Mouse (Mus musculus) myocyte (in vitro differentiated cells): ENCODE results near the gene Mapk10. TPM values are rescaled to one million over a fixed set of nuclear protein-coding genes. Genes with fewer than 3 reads are reported as not detected.

Experiments used
- H3K27me3 ChIP-seq: one replicate; pipeline ENCODE4 v1.6.1; 2011; ENCODE audit not compliant: control insufficient read depth, insufficient read depth, insufficient read length
- H3K36me3 ChIP-seq: one replicate; pipeline ENCODE4 v1.6.1; 2011; ENCODE audit not compliant: control insufficient read depth, insufficient read depth
- H3K4me2 ChIP-seq: one replicate; pipeline ENCODE4 v1.6.1; 2011; ENCODE audit warnings: low read depth, control low read depth
- H3K4me3 ChIP-seq: one replicate; pipeline ENCODE4 v1.5.1; 2011; ENCODE audit warnings: mild to moderate bottlenecking, control low read depth, moderate library complexity
- H3K79me2 ChIP-seq: one replicate; pipeline ENCODE4 v1.6.1; 2011; ENCODE audit not compliant: control insufficient read depth, insufficient read depth
- H3ac ChIP-seq: one replicate; pipeline ENCODE4 v1.6.1; 2011; ENCODE audit not compliant: control insufficient read depth, insufficient read length
- CEBPB ChIP-seq: IDR thresholded peaks from 2 replicates; pipeline ENCODE4 v1.6.1; 2011; ENCODE audit warnings: mild to moderate bottlenecking, moderate library complexity; ENCODE audit not compliant: poor library complexity, insufficient read depth, severe bottlenecking
- E2F4 ChIP-seq: IDR thresholded peaks from one replicate; pipeline ENCODE4 v1.6.1; 2011; ENCODE audit warnings: mild to moderate bottlenecking, control low read depth, moderate library complexity; ENCODE audit not compliant: insufficient read depth
- MAX ChIP-seq: IDR thresholded peaks from one replicate; pipeline ENCODE4 v1.6.1; 2011; ENCODE audit warnings: low read depth, mild to moderate bottlenecking, control low read depth
- MYOD1 ChIP-seq, 3 experiments: IDR thresholded peaks; one replicate each; pipeline ENCODE4 v1.6.1; 2011; ENCODE audit warnings: control low read depth in 2 of 3, low read depth in 2 of 3, mild to moderate bottlenecking in 2 of 3, moderate library complexity in 1 of 3; ENCODE audit not compliant: insufficient read length in 2 of 3, control insufficient read depth in 1 of 3
- MYOG ChIP-seq, 3 experiments: IDR thresholded peaks; one replicate each; pipeline ENCODE4 v1.6.1; 2011; ENCODE audit warnings: control low read depth in 2 of 3, low read depth in 2 of 3, mild to moderate bottlenecking in 2 of 3; ENCODE audit not compliant: insufficient read length in 2 of 3, control insufficient read depth in 1 of 3, insufficient read depth in 1 of 3
- POLR2A ChIP-seq: IDR thresholded peaks from one replicate; pipeline ENCODE4 v1.6.1; 2011; ENCODE audit warnings: low read depth, mild to moderate bottlenecking, control low read depth, moderate library complexity; ENCODE audit not compliant: insufficient read length
- POLR2AphosphoS2 ChIP-seq: IDR thresholded peaks from one replicate; pipeline ENCODE4 v1.6.1; 2011; ENCODE audit warnings: low read depth, control low read depth; ENCODE audit not compliant: insufficient read length
- REST ChIP-seq: IDR thresholded peaks from one replicate; pipeline ENCODE4 v1.6.1; 2011; ENCODE audit warnings: mild to moderate bottlenecking, control low read depth, moderate library complexity; ENCODE audit not compliant: insufficient read depth, insufficient read length
- SRF ChIP-seq: IDR thresholded peaks from one replicate; pipeline ENCODE4 v1.6.1; 2011; ENCODE audit warnings: low read depth; ENCODE audit not compliant: control insufficient read depth, insufficient read length
- TCF12 ChIP-seq: IDR thresholded peaks from one replicate; pipeline ENCODE4 v1.6.1; 2011; ENCODE audit warnings: mild to moderate bottlenecking, control low read depth; ENCODE audit not compliant: poor library complexity, insufficient read depth, severe bottlenecking
- TCF3 ChIP-seq: IDR thresholded peaks from one replicate; pipeline ENCODE4 v1.6.1; 2011; ENCODE audit warnings: low read depth, control low read depth; ENCODE audit not compliant: insufficient read length
- USF1 ChIP-seq: IDR thresholded peaks from one replicate; pipeline ENCODE4 v1.6.1; 2011; ENCODE audit warnings: low read depth, mild to moderate bottlenecking, control low read depth, moderate library complexity
- polyA plus RNA-seq: library from polyadenylated mRNA; unstranded; fragments of >200 nt; fragmentation: generic; extraction: Trizol; gene quantifications from one replicate; pipeline ENCODE4 v1.2.1, GENCODE M21; 2012; ENCODE audit warnings: missing spikeins

The Mapk10 gene
- polyA plus RNA-seq, 1 experiment: 0.05 TPM

GRCm38 (mm10) chr5:103132814-103133213 is 78.3 kb downstream of the Mapk10 start:
- no peak for TF ChIP-seq MYOG (IDR thresholded peaks at IDR 0.05; ENCODE audit: control insufficient read depth in 1 of 3, insufficient read depth in 1 of 3, insufficient read length in 2 of 3, low read depth in 2 of 3)
- TF ChIP-seq TCF12: no peak
- no peak for TF ChIP-seq POLR2AphosphoS2
- TF ChIP-seq MYOD1 (IDR thresholded peaks at IDR 0.05; ENCODE audit: control insufficient read depth in 1 of 3, insufficient read length in 2 of 3, low read depth in 2 of 3): no peak
- TF ChIP-seq USF1: no peak
- no peak for TF ChIP-seq E2F4
- Histone ChIP-seq H3ac (no peak overlapping the region), H3K36me3 (no peaks in the 10 kb centered on the region), H3K27me3 (no peaks in the 10 kb centered on the region), H3K4me2 (no peak overlapping the region), H3K4me3 (no peak overlapping the region), H3K79me2 (no peaks in the 10 kb centered on the region)

- Histone ChIP-seq H3K4me3 (no peak overlapping the region), H3K27me3 (no peaks in the 10 kb centered on the region), H3K79me2 (no peaks in the 10 kb centered on the region), H3ac (no peak overlapping the region), H3K4me2 (no peak overlapping the region), H3K36me3 (no peaks in the 10 kb centered on the region)
- no peak for TF ChIP-seq MAX
- TF ChIP-seq POLR2AphosphoS2: no peak
- no peak for TF ChIP-seq CEBPB
- TF ChIP-seq TCF3: no peak
- no peak for TF ChIP-seq REST
- TF ChIP-seq MYOD1 (IDR thresholded peaks at IDR 0.05; ENCODE audit: control insufficient read depth in 1 of 3, insufficient read length in 2 of 3, low read depth in 2 of 3): no peak
- TF ChIP-seq E2F4: no peak
- no peak for TF ChIP-seq MYOG (IDR thresholded peaks at IDR 0.05; ENCODE audit: control insufficient read depth in 1 of 3, insufficient read depth in 1 of 3, insufficient read length in 2 of 3, low read depth in 2 of 3)
- no peak for TF ChIP-seq SRF
- no peak for TF ChIP-seq USF1
- no peak for TF ChIP-seq POLR2A
- TF ChIP-seq TCF12: no peak
Measured at GRCm38 (mm10) chr5:103119618-103120017, 91.5 kb downstream of the Mapk10 start.

- Histone ChIP-seq H3K36me3 (no peaks in the 10 kb centered on the region), H3K79me2 (no peaks in the 10 kb centered on the region), H3K4me3 (no peak overlapping the region), H3K27me3 (no peaks in the 10 kb centered on the region), H3ac (no peak overlapping the region), H3K4me2 (no peak overlapping the region)
- TF ChIP-seq REST: no peak
- no peak for TF ChIP-seq E2F4
- TF ChIP-seq MAX: no peak
- TF ChIP-seq POLR2A: no peak
- no peak for TF ChIP-seq TCF12
- TF ChIP-seq MYOG (IDR thresholded peaks at IDR 0.05; ENCODE audit: control insufficient read depth in 1 of 3, insufficient read depth in 1 of 3, insufficient read length in 2 of 3, low read depth in 2 of 3): no peak
- TF ChIP-seq TCF3: no peak
- TF ChIP-seq MYOD1 (IDR thresholded peaks at IDR 0.05; ENCODE audit: control insufficient read depth in 1 of 3, insufficient read length in 2 of 3, low read depth in 2 of 3): no peak
- TF ChIP-seq SRF: no peak
- no peak for TF ChIP-seq USF1
- no peak for TF ChIP-seq POLR2AphosphoS2
- TF ChIP-seq CEBPB: no peak
Measured at GRCm38 (mm10) chr5:103115571-103115970, 95.6 kb downstream of the Mapk10 start.

- Histone ChIP-seq H3ac (no peak overlapping the region), H3K27me3 (no peaks in the 10 kb centered on the region), H3K36me3 (no peaks in the 10 kb centered on the region), H3K4me2 (no peak overlapping the region), H3K79me2 (no peaks in the 10 kb centered on the region), H3K4me3 (no peak overlapping the region)
- TF ChIP-seq TCF12: no peak
- TF ChIP-seq POLR2AphosphoS2: no peak
- TF ChIP-seq TCF3: no peak
- no peak for TF ChIP-seq POLR2A
- TF ChIP-seq E2F4: no peak
- no peak for TF ChIP-seq MAX
Measured at GRCm38 (mm10) chr5:103112471-103112870, 98.7 kb downstream of the Mapk10 start.

- H3K79me2 ChIP-seq: no peaks in the 10 kb centered on the region
- TF ChIP-seq MYOG (IDR thresholded peaks at IDR 0.05; ENCODE audit: control insufficient read depth in 1 of 3, insufficient read depth in 1 of 3, insufficient read length in 2 of 3, low read depth in 2 of 3): no peak
- no peak for TF ChIP-seq POLR2AphosphoS2
- no peak for TF ChIP-seq POLR2A
- no peak for TF ChIP-seq MYOD1 (IDR thresholded peaks at IDR 0.05; ENCODE audit: control insufficient read depth in 1 of 3, insufficient read length in 2 of 3, low read depth in 2 of 3)
- no peak for TF ChIP-seq MAX
- no peak for TF ChIP-seq USF1
- no peak for TF ChIP-seq TCF3
- no peak for TF ChIP-seq TCF12
- no peak for TF ChIP-seq CEBPB
- no peak for TF ChIP-seq REST
- no peak for TF ChIP-seq E2F4
- TF ChIP-seq SRF: no peak
- H3K36me3 ChIP-seq: no peaks in the 10 kb centered on the region
- no peak overlapping the region for H3K4me3 ChIP-seq
- no peak overlapping the region for H3ac ChIP-seq
- H3K27me3 ChIP-seq: no peaks in the 10 kb centered on the region
- no peak overlapping the region for H3K4me2 ChIP-seq
Measured at GRCm38 (mm10) chr5:103109409-103109808, 101.7 kb downstream of the Mapk10 start.
